Mouse (Mus musculus): ENCODE data around the gene Klk1b11. TPM values are rescaled to one million over a fixed set of nuclear protein-coding genes. Genes with fewer than 3 reads are reported as not detected.

Klk1b11 gene
- polyA plus RNA-seq (2017; shearing (Covaris generic)) = not detected

GRCm38 (mm10) chr7:43995577-43995976 is at the start of gene Klk1b11:
Gene Klk1b11, plus strand, starts transcription at chr7:43995877.

GRCm38 (mm10) chr7:43950364-43950763 is 45.3 kb upstream of the Klk1b11 start, which contains the start of gene Klk1b8:
Gene Klk1b8, plus strand, starts transcription at chr7:43950664.

DNA sequence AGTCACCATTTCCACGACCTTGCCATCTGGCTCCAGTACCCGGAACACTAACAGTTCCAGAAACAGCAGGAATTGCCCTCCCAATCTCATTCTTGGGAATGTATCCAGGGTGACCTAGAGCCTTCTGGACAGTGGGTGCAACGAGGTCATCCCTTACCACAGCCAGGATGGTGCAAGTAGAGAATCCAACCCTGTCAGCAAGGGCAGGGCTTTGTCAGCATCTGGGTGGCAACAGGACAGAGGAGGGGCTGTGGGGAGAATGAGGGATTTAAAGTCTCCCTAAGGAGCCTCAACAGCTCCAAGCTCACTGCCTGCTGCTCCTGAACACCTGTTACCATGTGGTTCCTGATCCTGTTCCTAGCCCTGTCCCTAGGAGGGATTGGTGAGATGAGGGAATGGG is 29.2 kb upstream of the Klk1b11 start, which contains the start of gene Klk1b1:
TSS of gene Klk1b1 (plus strand) at position 301 of the 400 bp plus-strand sequence.

GRCm38 (mm10) chr7:43975761-43976160 is 19.9 kb upstream of the Klk1b11 start, which contains the start of gene Klk1b9:
Gene Klk1b9, plus strand, starts transcription at chr7:43976061.

GRCm38 (mm10) chr7:44011868-44012267 is 16.2 kb downstream of the Klk1b11 start, which contains the start of gene Klk1b26:
Gene Klk1b26, plus strand, starts transcription at chr7:44012168.

Other genes starting within 250 kb of the Klk1b11 start
- not detected for gene Klk12, start 227.0 kb upstream of the Klk1b11 start, polyA plus RNA-seq (2017; shearing (Covaris generic))
- gene Klk11, start 221.3 kb upstream of the Klk1b11 start, polyA plus RNA-seq (2017; shearing (Covaris generic)) = 0.38 TPM
- not detected for gene Klk10, start 214.8 kb upstream of the Klk1b11 start, polyA plus RNA-seq (2017; shearing (Covaris generic))
- gene Klk9, start 204.0 kb upstream of the Klk1b11 start, polyA plus RNA-seq (2017; shearing (Covaris generic)) = 0.43 TPM
- 144 TPM for gene Klk8, start 198.3 kb upstream of the Klk1b11 start, polyA plus RNA-seq (2017; shearing (Covaris generic))
- gene Klk7, start 184.6 kb upstream of the Klk1b11 start, polyA plus RNA-seq (2017; shearing (Covaris generic)) = 0.24 TPM
- not detected for gene Klk6, start 171.4 kb upstream of the Klk1b11 start, polyA plus RNA-seq (2017; shearing (Covaris generic))
- gene Klk5, start 153.9 kb upstream of the Klk1b11 start, polyA plus RNA-seq (2017; shearing (Covaris generic)) = not detected
- gene Klk4, start 114.7 kb upstream of the Klk1b11 start, polyA plus RNA-seq (2017; shearing (Covaris generic)) = not detected
- gene Klk15, start 62.1 kb upstream of the Klk1b11 start, polyA plus RNA-seq (2017; shearing (Covaris generic)) = not detected
- gene Klk1b8, start 45.2 kb upstream of the Klk1b11 start, polyA plus RNA-seq (2017; shearing (Covaris generic)) = not detected
- gene Klk1b1, start 29.1 kb upstream of the Klk1b11 start, polyA plus RNA-seq (2017; shearing (Covaris generic)) = not detected
- gene Klk1b9, start 19.8 kb upstream of the Klk1b11 start, polyA plus RNA-seq (2017; shearing (Covaris generic)) = 0.88 TPM
- not detected for gene Klk1b26, start 16.3 kb downstream of the Klk1b11 start, polyA plus RNA-seq (2017; shearing (Covaris generic))
- 2.5 TPM for gene Klk1b27, start 56.4 kb downstream of the Klk1b11 start, polyA plus RNA-seq (2017; shearing (Covaris generic))
- gene Klk1b21, start 106.5 kb downstream of the Klk1b11 start, polyA plus RNA-seq (2017; shearing (Covaris generic)) = not detected
- gene Klk1b22, start 116.8 kb downstream of the Klk1b11 start, polyA plus RNA-seq (2017; shearing (Covaris generic)) = not detected
- gene Klk1b16, start 140.9 kb downstream of the Klk1b11 start, polyA plus RNA-seq (2017; shearing (Covaris generic)) = not detected
- gene Klk1b24, start 192.4 kb downstream of the Klk1b11 start, polyA plus RNA-seq (2017; shearing (Covaris generic)) = not detected
- gene Klk1b3, start 202.3 kb downstream of the Klk1b11 start, polyA plus RNA-seq (2017; shearing (Covaris generic)) = not detected
- not detected for gene Klk1b4, start 211.6 kb downstream of the Klk1b11 start, polyA plus RNA-seq (2017; shearing (Covaris generic))
- gene Klk1b5, start 220.1 kb downstream of the Klk1b11 start, polyA plus RNA-seq (2017; shearing (Covaris generic)) = not detected
- gene Klk1, start 229.5 kb downstream of the Klk1b11 start, polyA plus RNA-seq (2017; shearing (Covaris generic)) = 1.0 TPM
- not detected for gene Gm36864, start 240.3 kb downstream of the Klk1b11 start, polyA plus RNA-seq (2017; shearing (Covaris generic))

Measured in activated CD4-positive, CD25-positive, alpha-beta regulatory T cell, adult 9 weeks (primary cell).